Mouse (Mus musculus) MEL (cell line): ENCODE measurements around the gene Fam20c. TPM values are rescaled to one million over a fixed set of nuclear protein-coding genes. Genes with fewer than 3 reads are reported as not detected.

Source experiments
- DNase-seq: peaks from one replicate; pipeline ENCODE4 v3.0.0; 2011; ENCODE audit warnings: low read depth, low spot score
- H3K27ac ChIP-seq: 2 replicates; pipeline ENCODE4 v1.5.1; 2012; ENCODE audit warnings: low read depth, mild to moderate bottlenecking, control low read depth, low read length, moderate library complexity; ENCODE audit not compliant: control insufficient read depth
- H3K27me3 ChIP-seq, 2 experiments: fragments of 150-350 bp in 1 of 2; sonication (generic) in 1 of 2; 2 replicates each; pipeline ENCODE4 v1.6.1; 2012; ENCODE audit warnings: low read length in 2 of 2, mild to moderate bottlenecking in 2 of 2, improper control_type of control experiment in 1 of 2, moderate library complexity in 1 of 2; ENCODE audit not compliant: insufficient read depth in 2 of 2, control insufficient read depth in 1 of 2
- H3K36me3 ChIP-seq, 2 experiments: 2 replicates each; pipeline ENCODE4 v1.6.1; 2012 to 2014; ENCODE audit warnings: low read length in 2 of 2, improper control_type of control experiment in 1 of 2, inconsistent platforms in 1 of 2, mild to moderate bottlenecking in 1 of 2; ENCODE audit not compliant: insufficient read depth in 2 of 2, control insufficient read depth in 1 of 2
- H3K4me1 ChIP-seq, 2 experiments: fragments of 150-350 bp in 1 of 2; sonication (generic) in 1 of 2; 2 replicates each; pipeline ENCODE4 v1.6.1; 2012; ENCODE audit warnings: low read length in 2 of 2, improper control_type of control experiment in 1 of 2, mild to moderate bottlenecking in 1 of 2; ENCODE audit not compliant: insufficient read depth in 2 of 2, control insufficient read depth in 1 of 2
- H3K4me3 ChIP-seq, 2 experiments: fragments of 150-350 bp in 1 of 2; sonication (generic) in 1 of 2; 2 replicates each; pipeline ENCODE4 v1.5.1; 2012; ENCODE audit warnings: low read depth in 2 of 2, low read length in 2 of 2, mild to moderate bottlenecking in 2 of 2, moderate library complexity in 2 of 2, control low read depth in 1 of 2, improper control_type of control experiment in 1 of 2; ENCODE audit not compliant: control insufficient read depth in 1 of 2, insufficient read depth in 1 of 2
- H3K79me2 ChIP-seq: 2 replicates; pipeline ENCODE4 v1.6.1; 2012; ENCODE audit warnings: mild to moderate bottlenecking, low read length, moderate library complexity; ENCODE audit not compliant: control insufficient read depth, poor library complexity, insufficient read depth
- H3K9ac ChIP-seq: 2 replicates; pipeline ENCODE4 v1.6.1; 2012; ENCODE audit warnings: low read depth, mild to moderate bottlenecking, control low read depth, low read length, moderate library complexity; ENCODE audit not compliant: control insufficient read depth, poor library complexity, severe bottlenecking
- H3K9me3 ChIP-seq: fragments of 150-350 bp; sonication (generic); replicated peaks from 2 replicates; pipeline ENCODE4 v1.6.1; 2012; ENCODE audit warnings: mild to moderate bottlenecking, low read length, improper control_type of control experiment, moderate library complexity; ENCODE audit not compliant: insufficient read depth
- CTCF ChIP-seq, 3 experiments: IDR thresholded peaks in 2 of 3; conservative IDR thresholded peaks in 1 of 3; 2 replicates each; pipeline ENCODE4 v1.5.1; 2011 to 2012; ENCODE audit warnings: low read length in 3 of 3, low read depth in 2 of 3, mild to moderate bottlenecking in 2 of 3, improper control_type of control experiment in 1 of 3, inconsistent platforms in 1 of 3, mixed read lengths in 1 of 3, moderate library complexity in 1 of 3; ENCODE audit not compliant: control insufficient read depth in 1 of 3, insufficient read depth in 1 of 3, poor library complexity in 1 of 3, severe bottlenecking in 1 of 3
- EP300 ChIP-seq, 2 experiments: IDR thresholded peaks; 2 replicates each; pipeline ENCODE4 v1.6.1; 2011; ENCODE audit warnings: improper control_type of control experiment in 2 of 2, low read length in 2 of 2, low read depth in 1 of 2, mild to moderate bottlenecking in 1 of 2
- ETS1 ChIP-seq: IDR thresholded peaks from 2 replicates; pipeline ENCODE4 v1.6.1; 2012; ENCODE audit warnings: low read depth, mild to moderate bottlenecking, inconsistent platforms, low read length, improper control_type of control experiment, moderate library complexity
- GATA1 ChIP-seq: IDR thresholded peaks from 2 replicates; pipeline ENCODE4 v1.6.1; 2011; ENCODE audit warnings: low read depth, low read length, improper control_type of control experiment
- HCFC1 ChIP-seq: IDR thresholded peaks from 2 replicates; pipeline ENCODE4 v1.6.1; 2012; ENCODE audit warnings: low read depth, mild to moderate bottlenecking, inconsistent platforms, low read length, improper control_type of control experiment, moderate library complexity
- MAFK ChIP-seq: IDR thresholded peaks from 2 replicates; pipeline ENCODE4 v1.6.1; 2011; ENCODE audit warnings: low read depth, mild to moderate bottlenecking, low read length, improper control_type of control experiment, borderline replicate concordance
- MAX ChIP-seq: IDR thresholded peaks from 2 replicates; pipeline ENCODE4 v1.6.1; 2011; ENCODE audit warnings: low read length, improper control_type of control experiment
- MEF2A ChIP-seq: IDR thresholded peaks from 2 replicates; pipeline ENCODE4 v1.6.1; 2014; ENCODE audit warnings: low read depth, mild to moderate bottlenecking, inconsistent platforms, low read length, improper control_type of control experiment; ENCODE audit not compliant: poor library complexity, insufficient replicate concordance, severe bottlenecking; ENCODE audit errors: extremely low read depth
- MYB ChIP-seq: IDR thresholded peaks from 2 replicates; pipeline ENCODE4 v1.6.1; 2011; ENCODE audit warnings: mild to moderate bottlenecking, low read depth, low read length, improper control_type of control experiment
- MYC ChIP-seq: IDR thresholded peaks from 2 replicates; pipeline ENCODE4 v1.6.1; 2011; ENCODE audit warnings: low read depth, mild to moderate bottlenecking, low read length, improper control_type of control experiment, moderate library complexity
- POLR2AphosphoS2 ChIP-seq: IDR thresholded peaks from 2 replicates; pipeline ENCODE4 v1.6.1; 2011; ENCODE audit warnings: low read length, improper control_type of control experiment
- POLR2AphosphoS5 ChIP-seq: IDR thresholded peaks from 2 replicates; pipeline ENCODE4 v1.6.1; 2012; ENCODE audit warnings: low read depth, borderline replicate concordance, mild to moderate bottlenecking, inconsistent platforms, low read length, moderate library complexity, mixed read lengths
- RCOR1 ChIP-seq: IDR thresholded peaks from 2 replicates; pipeline ENCODE4 v1.6.1; 2012; ENCODE audit warnings: low read depth, mild to moderate bottlenecking, inconsistent platforms, low read length, improper control_type of control experiment
- SIN3A ChIP-seq: IDR thresholded peaks from 2 replicates; pipeline ENCODE4 v1.6.1; 2012; ENCODE audit warnings: low read length, improper control_type of control experiment, inconsistent platforms
- TAL1 ChIP-seq: IDR thresholded peaks from 2 replicates; pipeline ENCODE4 v1.6.1; 2012; ENCODE audit warnings: mild to moderate bottlenecking, inconsistent platforms, low read length, moderate library complexity, mixed read lengths
- TBP ChIP-seq: IDR thresholded peaks from 2 replicates; pipeline ENCODE4 v1.8.0; 2011; ENCODE audit warnings: low read depth, low read length, improper control_type of control experiment
- TCF12 ChIP-seq: IDR thresholded peaks from 2 replicates; pipeline ENCODE4 v1.6.1; 2014; ENCODE audit warnings: low read depth, mild to moderate bottlenecking, inconsistent platforms, low read length, improper control_type of control experiment, moderate library complexity
- USF2 ChIP-seq, 2 experiments: IDR thresholded peaks; 2 replicates each; pipeline ENCODE4 v1.6.1; 2011 to 2012; ENCODE audit warnings: improper control_type of control experiment in 2 of 2, low read length in 2 of 2, borderline replicate concordance in 1 of 2, inconsistent platforms in 1 of 2, low read depth in 1 of 2, mild to moderate bottlenecking in 1 of 2; ENCODE audit not compliant: insufficient read depth in 1 of 2
- ZC3H11A ChIP-seq: IDR thresholded peaks from 2 replicates; pipeline ENCODE4 v1.6.1; 2012; ENCODE audit warnings: low read depth, mild to moderate bottlenecking, inconsistent platforms, low read length, improper control_type of control experiment
- ZKSCAN1 ChIP-seq: IDR thresholded peaks from 2 replicates; pipeline ENCODE4 v1.6.1; 2012; ENCODE audit warnings: low read depth, mild to moderate bottlenecking, inconsistent platforms, low read length, improper control_type of control experiment, moderate library complexity
- ZNF384 ChIP-seq: IDR thresholded peaks from 2 replicates; pipeline ENCODE4 v1.6.1; 2012; ENCODE audit warnings: low read depth, mild to moderate bottlenecking, inconsistent platforms, low read length, improper control_type of control experiment
- polyA plus RNA-seq, 2 experiments: library from polyadenylated mRNA; stranded (reverse) in 1 of 2; unstranded in 1 of 2; fragments of >175 nt in 1 of 2; fragments of >200 nt in 1 of 2; gene quantifications; 2 replicates each; pipeline versions ENCODE4 v1.2.1 to v1.2.4; 2012; ENCODE audit warnings: low replicate concordance in 2 of 2, low read depth in 1 of 2; ENCODE audit not compliant: insufficient read length in 2 of 2, insufficient read depth in 1 of 2, missing spikeins in 1 of 2
- total RNA-seq: library from RNA; depleted of rRNA; stranded (reverse); fragments of 300-350 nt; gene quantifications from 2 replicates; pipeline ENCODE4 v1.2.3, GENCODE M21; 2012

Gene Fam20c
- total and polyA plus RNA-seq, 3 experiments: not detected

GRCm38 (mm10) chr5:138851296-138851780 is 97.0 kb downstream of the Fam20c start:
- Histone ChIP-seq H3K79me2 (no peaks in the 10 kb centered on the region), H3K4me3 (no peak overlapping the region), H3K9me3 (no peaks in the 10 kb centered on the region), H3K4me1 (no peaks in the 10 kb centered on the region), H3K27me3 (no peaks in the 10 kb centered on the region), H3K36me3 (no peaks in the 10 kb centered on the region), H3K27ac (no peak overlapping the region), H3K9ac (no peak overlapping the region)
- TF ChIP-seq MYC (no peak), ZNF384 (no peak), ZKSCAN1 (no peak), EP300 (IDR thresholded peaks at IDR 0.05; ENCODE audit: low read depth in 1 of 2, low read length in 2 of 2) (no peak), MYB (no peak), SIN3A (no peak)
- DNase-seq: no peak

- Histone ChIP-seq H3K9ac (no peak overlapping the region), H3K36me3 (no peaks in the 10 kb centered on the region)
- TF ChIP-seq MYC: no peak
- no peak for TF ChIP-seq TBP
- no peak for TF ChIP-seq HCFC1
- no peak for TF ChIP-seq CTCF (IDR thresholded peaks at IDR 0.05 in 2 of 3, conservative IDR thresholded peaks at IDR 0.05 in 1 of 3; ENCODE audit: control insufficient read depth in 1 of 3, insufficient read depth in 1 of 3, low read depth in 2 of 3, low read length in 3 of 3, poor library complexity in 1 of 3, severe bottlenecking in 1 of 3)
- no peak for TF ChIP-seq TAL1
- TF ChIP-seq GATA1: no peak
- TF ChIP-seq POLR2AphosphoS2: no peak
- no peak for TF ChIP-seq TCF12
- no peak for TF ChIP-seq MAX
- TF ChIP-seq ZC3H11A: no peak
- no peak for TF ChIP-seq MEF2A
- TF ChIP-seq SIN3A: no peak
- TF ChIP-seq RCOR1: no peak
- TF ChIP-seq ETS1: no peak
- TF ChIP-seq MAFK: no peak
- no peak for TF ChIP-seq POLR2AphosphoS5
- TF ChIP-seq USF2 (IDR thresholded peaks at IDR 0.05; ENCODE audit: borderline replicate concordance in 1 of 2, insufficient read depth in 1 of 2, low read depth in 1 of 2, low read length in 2 of 2): no peak
- TF ChIP-seq, all 39 proteins: peak for 0
- Histone ChIP-seq H3K4me3 (no peak overlapping the region), H3K79me2 (no peaks in the 10 kb centered on the region), H3K9me3 (no peaks in the 10 kb centered on the region), H3K4me1 (no peaks in the 10 kb centered on the region), H3K27me3 (no peaks in the 10 kb centered on the region), H3K27ac (no peak overlapping the region)
- peak; percentile 5 for DNase-seq
Measured at GRCm38 (mm10) chr5:138852151-138852550, 97.8 kb downstream of the Fam20c start.
